Mouse (Mus musculus): Measurements from ENCODE around the gene Tmprss11b. TPM values are rescaled to one million over a fixed set of nuclear protein-coding genes. Genes with fewer than 3 reads are reported as not detected.

The Tmprss11b gene
- 0.03 TPM in 1 of 2 replicates, not detected in the other for polyA plus RNA-seq (2012; rRNA removed)

DNA sequence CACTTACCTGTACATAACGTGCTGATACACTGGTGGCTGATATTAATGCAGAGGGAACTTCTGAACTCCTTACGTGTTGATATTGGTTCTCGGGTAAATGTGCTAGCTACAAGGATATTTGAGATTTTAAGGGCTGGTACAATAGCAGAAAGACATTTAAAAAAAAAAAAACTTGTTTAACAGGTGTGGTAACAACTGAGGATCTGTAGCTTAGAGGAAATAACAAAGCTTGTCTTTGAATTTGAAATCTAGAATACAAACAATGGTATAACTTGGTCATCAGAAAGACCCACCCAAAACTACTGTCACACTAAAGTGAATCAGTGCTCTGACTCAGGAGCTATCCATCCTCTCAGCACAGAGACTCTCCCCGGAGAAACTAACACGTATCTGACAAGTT, at the start of gene Tmprss11b:
Tmprss11b (minus strand) TSS at position 101 of the 400 bp plus-strand sequence.

DNA sequence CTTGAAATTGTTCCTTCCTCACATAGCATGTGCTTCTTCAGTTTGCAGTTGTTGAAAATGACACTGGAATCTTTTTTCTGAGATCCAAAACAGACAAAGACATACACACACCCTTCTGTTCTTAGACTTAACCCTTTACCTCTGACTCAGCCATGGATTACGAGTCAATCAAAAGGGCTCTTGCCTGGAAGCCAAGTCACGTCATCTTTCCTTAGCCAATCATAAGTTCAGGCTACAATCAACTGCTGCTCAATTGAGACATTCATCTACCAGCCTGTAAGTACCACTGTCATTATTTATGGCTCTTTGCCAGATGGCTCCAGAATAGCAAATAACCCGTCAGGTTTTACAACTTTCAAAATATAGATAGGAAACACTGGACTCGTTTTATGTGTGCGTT, 43.8 kb downstream of the Tmprss11b start, which contains the start of gene Tmprss11f:
Tmprss11f (minus strand) TSS at position 101 of the 400 bp plus-strand sequence.

Other genes starting within 250 kb of the Tmprss11b start
- not detected in 2 replicates for gene Tmprss11a, start 207.4 kb downstream of the Tmprss11b start, polyA plus RNA-seq (2012; rRNA removed)
- 0.08 TPM in 1 of 2 replicates, not detected in the other for gene Tmprss11g, start 157.8 kb downstream of the Tmprss11b start, polyA plus RNA-seq (2012; rRNA removed)
- gene Tmprss11f, start 43.9 kb downstream of the Tmprss11b start, polyA plus RNA-seq (2012; rRNA removed), result not detected in 2 replicates
- gene Tmprss11e, start 69.5 kb upstream of the Tmprss11b start, polyA plus RNA-seq (2012; rRNA removed), result not detected in 2 replicates
- gene Ythdc1, start 127.9 kb upstream of the Tmprss11b start, polyA plus RNA-seq (2012; rRNA removed), result 5.6 and 7.7 TPM in 2 replicates
- gene Ugt2b34, start 230.6 kb upstream of the Tmprss11b start, polyA plus RNA-seq (2012; rRNA removed), result 0.03 TPM in 1 of 2 replicates, not detected in the other